8 mouse cellular contexts compared by ENCODE assay signal in genomic region chr5:122849521-122850318, GRCm38 (mm10). TPM values are rescaled to one million over a fixed set of nuclear protein-coding genes. Genes with fewer than 3 reads are reported as not detected.
DNase-seq lines count a peak whose midpoint lies in the region; ATAC-seq and TF ChIP-seq lines count a peak whose summit lies in the region.

Gene Rnf34 (plus strand): TSS chr5:122850048.

- 0 out of 2 replicates have a peak, but pooled peaks cover 5% of the 10 kb centered on the region for H3K36me3 ChIP-seq in embryonic facial prominence, embryonic 14.5 days (ENCODE audit: control insufficient read depth, insufficient read depth, low read length)
- H3K36me3 ChIP-seq in heart, adult 2 months (ENCODE audit: control insufficient read depth, insufficient read depth, low read length): no peaks in the 10 kb centered on the region
- no peaks in the 10 kb centered on the region for H3K36me3 ChIP-seq in limb, embryonic 13.5 days
- H3K36me3 ChIP-seq in midbrain, embryonic 16.5 days (ENCODE audit: control insufficient read depth, insufficient read depth, low read length): no peaks in the 10 kb centered on the region

- peak within 1 kb of the TSS; percentile 68 for H3K4me2 ChIP-seq in embryonic facial prominence, embryonic 14.5 days (ENCODE audit: low read depth, low read length)
- H3K4me2 ChIP-seq in limb, embryonic 13.5 days (replicated peaks): peak within 1 kb of the TSS; percentile 97
- peak within 1 kb of the TSS; percentile 99 for H3K4me2 ChIP-seq in midbrain, embryonic 16.5 days (ENCODE audit: low read length)

- TF ChIP-seq CTCF in heart, adult 2 months (IDR thresholded peaks at IDR 0.05): no peak

- intact Hi-C loops in heart, adult 2 months (cut with DNase I): loop anchor here (1.0 to 5.0 kb wide), 2 partner anchors 28 to 37 kb away; partner anchors contain the start of gene Anapc5

- H3K4me3 ChIP-seq in embryonic facial prominence, embryonic 14.5 days (ENCODE audit: low read depth, low read length): peak within 1 kb of the TSS; percentile 87
- H3K4me3 ChIP-seq in heart, adult 2 months: peak within 1 kb of the TSS; percentile 100
- H3K4me3 ChIP-seq in limb, embryonic 13.5 days: peak within 1 kb of the TSS; percentile 95
- peak within 1 kb of the TSS; percentile 87 for H3K4me3 ChIP-seq in midbrain, embryonic 16.5 days (ENCODE audit: low read depth, low read length)

- no peaks in the 10 kb centered on the region for H3K9me3 ChIP-seq in embryonic facial prominence, embryonic 14.5 days (ENCODE audit: control insufficient read depth, low read length)
- H3K9me3 ChIP-seq in limb, embryonic 13.5 days: no peaks in the 10 kb centered on the region
- H3K9me3 ChIP-seq in midbrain, embryonic 16.5 days (replicated peaks; ENCODE audit: control insufficient read depth, low read length, poor library complexity, severe bottlenecking): no peaks in the 10 kb centered on the region

- under 1% methylated on average over 41 of the region's 61 CpGs for WGBS in embryonic facial prominence, embryonic 14.5 days
- WGBS in heart, adult 2 months: 1% methylated on average over 57 of the region's 61 CpGs
- 2% methylated on average over 59 of the region's 61 CpGs for whole genome bisulfite sequencing in limb, embryonic 13.5 days
- WGBS in midbrain, embryonic 16.5 days: 1% methylated on average over 56 of the region's 61 CpGs

- 0 out of 2 replicates have a peak, but pooled peaks cover 2% of the 10 kb centered on the region for H3K79me2 ChIP-seq in heart, adult 2 months (replicated peaks; ENCODE audit: control insufficient read depth, insufficient read depth, low read length)

- peak within 1 kb of the TSS; percentile 91 for H3K27ac ChIP-seq in embryonic facial prominence, embryonic 14.5 days (replicated peaks; ENCODE audit: low read depth, low read length)
- peak within 1 kb of the TSS; percentile 96 for H3K27ac ChIP-seq in heart, adult 2 months
- H3K27ac ChIP-seq in limb, embryonic 13.5 days: peak within 1 kb of the TSS; percentile 89
- peak within 1 kb of the TSS; percentile 93 for H3K27ac ChIP-seq in midbrain, embryonic 16.5 days (ENCODE audit: low read length)

- DNase-seq in 3T3-L1 (ENCODE audit: low read depth, low spot score): peak; percentile 97
- DNase-seq in adrenal gland, postnatal 4 days (ENCODE audit: low spot score in 2 of 2): peak; percentile 82 to 95
- peak; percentile 100 for DNase-seq in embryonic facial prominence, embryonic 14.5 days (ENCODE audit: low spot score)
- DNase-seq in heart, adult 2 months: peak; percentile 94 to 99
- peak; percentile 97 for DNase-seq in kidney, adult 8-10 months
- peak; percentile 87 to 98 for DNase-seq in spleen, postnatal 10 days (ENCODE audit: low spot score in 2 of 2)

- H3K27me3 ChIP-seq in embryonic facial prominence, embryonic 14.5 days (replicated peaks; ENCODE audit: control insufficient read depth, insufficient read depth, low read length): no peaks in the 10 kb centered on the region
- H3K27me3 ChIP-seq in heart, adult 2 months (ENCODE audit: control insufficient read depth, insufficient read depth, low read length): no peaks in the 10 kb centered on the region
- no peaks in the 10 kb centered on the region for H3K27me3 ChIP-seq in limb, embryonic 13.5 days
- H3K27me3 ChIP-seq in midbrain, embryonic 16.5 days (ENCODE audit: control insufficient read depth, insufficient read depth, low read depth, low read length): no peaks in the 10 kb centered on the region

- TF ChIP-seq EP300 in heart, adult 2 months (IDR thresholded peaks at IDR 0.05; ENCODE audit: insufficient read depth, low read depth, low read length): peak; percentile 55; the same call in 1 of the 2 replicates

- H3K4me1 ChIP-seq in embryonic facial prominence, embryonic 14.5 days (ENCODE audit: control insufficient read depth, insufficient read depth, low read length): peaks cover 11% of the 10 kb centered on the region; the same call in 1 of the 2 replicates
- peaks cover 5% of the 10 kb centered on the region for H3K4me1 ChIP-seq in heart, adult 2 months (ENCODE audit: control insufficient read depth, insufficient read depth, low read length)
- H3K4me1 ChIP-seq in limb, embryonic 13.5 days: peaks cover 18% of the 10 kb centered on the region
- peaks cover 18% of the 10 kb centered on the region for H3K4me1 ChIP-seq in midbrain, embryonic 16.5 days (ENCODE audit: control insufficient read depth, insufficient read depth, low read length)

- peak; percentile 99 for ATAC-seq in embryonic facial prominence, embryonic 14.5 days (ENCODE audit: low read depth)
- peak; percentile 100 for ATAC-seq in limb, embryonic 13.5 days (ENCODE audit: low FRiP score, low read depth)
- peak; percentile 100 for ATAC-seq in midbrain, embryonic 16.5 days

- peak; percentile 96 for TF ChIP-seq POLR2A in heart, adult 2 months (IDR thresholded peaks at IDR 0.05; ENCODE audit: insufficient read depth, low read depth, low read length)

- H3K9ac ChIP-seq in embryonic facial prominence, embryonic 14.5 days (ENCODE audit: low read depth, low read length): peak within 1 kb of the TSS; percentile 95
- peak within 1 kb of the TSS; percentile 98 for H3K9ac ChIP-seq in heart, adult 2 months (ENCODE audit: low read depth, low read length)
- peak within 1 kb of the TSS; percentile 98 for H3K9ac ChIP-seq in limb, embryonic 13.5 days
- H3K9ac ChIP-seq in midbrain, embryonic 16.5 days (ENCODE audit: low read depth, low read length): peak within 1 kb of the TSS; percentile 98

RNA-seq across cellular contexts. Expression of gene Rnf34, which starts in this region (rescaled TPM):
- 10 to 100 TPM; 21.1 to 24.5 TPM for total RNA-seq in adrenal gland, postnatal 4 days (2021)
- polyA plus RNA-seq in embryonic facial prominence, embryonic 14.5 days (2014; fragmentation: Nextera tagmentation; extraction: Ambion mirVana): 32.8 and 37.1 TPM in 2 replicates
- 10 to 100 TPM; 26.1 to 33.3 TPM for total RNA-seq in heart, adult 2 months (2021)
- 10.5 and 21.8 TPM in 2 replicates for polyA plus RNA-seq in heart, adult 2 months (2012; rRNA removed)
- 41.8 and 42.4 TPM in 2 replicates for polyA plus RNA-seq in limb, embryonic 13.5 days (2015; fragmentation: Nextera tagmentation; extraction: Ambion mirVana)
- 48.3 and 50.7 TPM in 2 replicates for polyA plus RNA-seq in midbrain, embryonic 16.5 days (2015; fragmentation: Nextera tagmentation; extraction: Ambion mirVana)

Comparison
In these comparisons a context has a peak if more than half of its experiments do, and no peak if none do; other contexts are left out.
1. Peak in every context shown above with its lines: DNase-seq, ATAC-seq, H3K4me3 ChIP-seq and H3K27ac ChIP-seq.